Mouse (Mus musculus) brain, embryonic 14.5 days (tissue): Measurements from ENCODE around the gene Zmynd8. TPM values are rescaled to one million over a fixed set of nuclear protein-coding genes. Genes with fewer than 3 reads are reported as not detected.
A peak's percentile ranks its signal among the peaks of the same experiment; 100 is the strongest.

Experiments
- DNase-seq: peaks from one replicate; pipeline ENCODE4 v3.0.0-alpha.2; 2011; ENCODE audit warnings: low read depth
- CTCF ChIP-seq: fragments of 200-500 bp; IDR thresholded peaks from 2 replicates; pipeline ENCODE4 v1.5.1; 2012; ENCODE audit warnings: inconsistent platforms, mild to moderate bottlenecking, moderate library complexity, borderline replicate concordance; ENCODE audit not compliant: insufficient read depth, insufficient read length; ENCODE audit errors: extremely low read depth
- POLR2A ChIP-seq: fragments of 200-500 bp; IDR thresholded peaks from 2 replicates; pipeline ENCODE4 v1.6.1; 2012; ENCODE audit warnings: mild to moderate bottlenecking, inconsistent platforms, borderline replicate concordance; ENCODE audit not compliant: poor library complexity, insufficient read depth, insufficient read length, severe bottlenecking; ENCODE audit errors: extremely low read depth
- polyA plus RNA-seq: library from polyadenylated mRNA; depleted of rRNA; stranded (reverse); fragments of >200 nt; gene quantifications from 2 replicates; pipeline ENCODE4 v1.2.3, GENCODE M21; 2012; rRNA removed

The Zmynd8 gene
- polyA plus RNA-seq, 1 experiment, result 75.8 TPM

GRCm38 (mm10) chr2:165745306-165746098, 153.3 kb downstream of the Zmynd8 start:
- DNase-seq, result peak; percentile 95
- no peak for TF ChIP-seq POLR2A
- no peak for TF ChIP-seq CTCF

GRCm38 (mm10) chr2:165742210-165742786, 156.5 kb downstream of the Zmynd8 start:
- no peak for TF ChIP-seq CTCF

GRCm38 (mm10) chr2:165741526-165742050, 157.2 kb downstream of the Zmynd8 start:
- DNase-seq, result peak; percentile 26
- TF ChIP-seq POLR2A, result no peak

More at GRCm38 (mm10) chr2:165742210-165742786, 156.5 kb downstream of the Zmynd8 start:
- DNase-seq, result no peak

GRCm38 (mm10) chr2:165740982-165741381, 157.8 kb downstream of the Zmynd8 start:
- TF ChIP-seq POLR2A (no peak), CTCF (no peak)
- DNase-seq, result peak; percentile 67

GRCm38 (mm10) chr2:165740381-165740780, 158.4 kb downstream of the Zmynd8 start:
- no peak for TF ChIP-seq CTCF
- TF ChIP-seq POLR2A, result no peak
- DNase-seq, result no peak

- DNase-seq, result peak; percentile 47
- TF ChIP-seq POLR2A (no peak), CTCF (no peak)
Observed at GRCm38 (mm10) chr2:165736297-165736696, 162.5 kb downstream of the Zmynd8 start.

Other genes starting within 250 kb of the Zmynd8 start
- 20.4 and 28.5 TPM in 2 replicates for gene Ncoa3, start 93.6 kb upstream of the Zmynd8 start, polyA plus RNA-seq